Mouse (Mus musculus) liver, adult 2 months (tissue): Measurements from ENCODE around the gene Vpreb3. TPM values are rescaled to one million over a fixed set of nuclear protein-coding genes. Genes with fewer than 3 reads are reported as not detected.

Source experiments
- DNase-seq: peaks from one replicate; pipeline ENCODE4 v3.0.0-alpha.2; 2011; ENCODE audit warnings: low read depth, low spot score; ENCODE audit errors: extremely low read depth
- H3K27ac ChIP-seq: fragments of 200-500 bp; replicated peaks from 2 replicates; pipeline ENCODE4 v1.5.1; 2012; ENCODE audit warnings: low read depth, mild to moderate bottlenecking, control low read depth, inconsistent platforms, low read length; ENCODE audit not compliant: insufficient read depth
- H3K27me3 ChIP-seq: fragments of 200-500 bp; 2 replicates; pipeline ENCODE4 v1.6.1; 2012; ENCODE audit warnings: mild to moderate bottlenecking, moderate library complexity, low read length, inconsistent platforms; ENCODE audit not compliant: control insufficient read depth, insufficient read depth
- H3K36me3 ChIP-seq: fragments of 200-500 bp; 2 replicates; pipeline ENCODE4 v1.6.1; 2012; ENCODE audit warnings: low read length, inconsistent platforms; ENCODE audit not compliant: control insufficient read depth, insufficient read depth
- H3K4me1 ChIP-seq: fragments of 200-500 bp; 2 replicates; pipeline ENCODE4 v1.6.1; 2011; ENCODE audit warnings: low read length; ENCODE audit not compliant: control insufficient read depth, insufficient read depth
- H3K4me3 ChIP-seq: fragments of 200-500 bp; 2 replicates; pipeline ENCODE4 v1.5.1; 2011; ENCODE audit warnings: low read depth, mild to moderate bottlenecking, control low read depth, low read length, moderate library complexity; ENCODE audit not compliant: insufficient read depth
- H3K79me2 ChIP-seq: fragments of 200-500 bp; 2 replicates; pipeline ENCODE4 v1.6.1; 2012; ENCODE audit warnings: inconsistent platforms, mild to moderate bottlenecking, low read length, moderate library complexity; ENCODE audit not compliant: control insufficient read depth, insufficient read depth
- H3K9ac ChIP-seq: fragments of 200-500 bp; 2 replicates; pipeline ENCODE4 v1.6.1; 2012; ENCODE audit warnings: low read depth, mild to moderate bottlenecking, control low read depth, inconsistent platforms, low read length
- CTCF ChIP-seq: fragments of 200-500 bp; IDR thresholded peaks from 2 replicates; pipeline ENCODE4 v1.5.1; 2011; ENCODE audit warnings: low read depth, low read length, control low read depth
- POLR2A ChIP-seq: fragments of 200-500 bp; IDR thresholded peaks from 2 replicates; pipeline ENCODE4 v1.6.1; 2011; ENCODE audit warnings: low read length, control low read depth; ENCODE audit not compliant: insufficient read depth; ENCODE audit errors: extremely low read depth
- WGBS: fragments of 180-500 bp; shearing (Covaris S2); methylation state at CpG from one replicate; pipeline ENCODE4 v1.1.7; 2018; 5-methylcytosine and 5-hydroxymethylcytosine counted together
- polyA plus RNA-seq: library from polyadenylated mRNA; depleted of rRNA; stranded (reverse); fragments of >200 nt; gene quantifications from 2 replicates; pipeline ENCODE4 v1.2.3, GENCODE M21; 2012
- total RNA-seq: library from RNA; depleted of rRNA; stranded (reverse); fragments of >200 nt; gene quantifications from 2 replicates; pipeline ENCODE4 v1.2.3, GENCODE M21; 2014

Vpreb3 gene
- total and polyA plus RNA-seq, 2 experiments, result 0.55 to 2.0 TPM

DNA sequence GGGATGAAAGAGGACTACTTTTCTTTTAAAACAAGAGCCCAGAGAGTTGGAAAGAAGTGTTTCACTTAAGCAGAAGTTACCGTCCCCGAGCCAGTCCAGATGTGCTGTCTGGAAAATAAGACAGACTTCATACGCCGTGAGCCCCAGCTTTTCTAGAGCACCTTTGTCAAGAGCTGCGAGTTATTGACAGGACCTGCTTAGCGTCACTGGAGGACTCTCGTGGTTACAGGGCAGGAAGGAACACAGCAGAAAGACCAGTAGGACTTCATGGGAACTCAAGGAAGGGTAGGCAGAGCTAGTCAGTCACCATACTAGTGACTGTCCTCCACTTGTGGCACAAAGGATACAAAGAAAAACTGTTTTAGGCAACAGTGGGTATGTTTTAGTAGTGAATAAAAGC lies 27.3 kb upstream of the Vpreb3 start:
- Histone ChIP-seq H3K79me2 (peaks cover 17% of the 10 kb centered on the region), H3K4me3 (no peak overlapping the region), H3K27me3 (no peaks in the 10 kb centered on the region), H3K4me1 (0 out of 2 replicates have a peak, but pooled peaks cover 1% of the 10 kb centered on the region), H3K9ac (peak overlapping the region; percentile 11; the same call in 1 of the 2 replicates), H3K36me3 (0 out of 2 replicates have a peak, but pooled peaks cover 2% of the 10 kb centered on the region), H3K27ac (no peak overlapping the region)
- no peak for TF ChIP-seq CTCF
- no peak for TF ChIP-seq POLR2A
- no peak for DNase-seq
- 90% methylated on average over 7 of the region's 7 CpGs for WGBS

DNA sequence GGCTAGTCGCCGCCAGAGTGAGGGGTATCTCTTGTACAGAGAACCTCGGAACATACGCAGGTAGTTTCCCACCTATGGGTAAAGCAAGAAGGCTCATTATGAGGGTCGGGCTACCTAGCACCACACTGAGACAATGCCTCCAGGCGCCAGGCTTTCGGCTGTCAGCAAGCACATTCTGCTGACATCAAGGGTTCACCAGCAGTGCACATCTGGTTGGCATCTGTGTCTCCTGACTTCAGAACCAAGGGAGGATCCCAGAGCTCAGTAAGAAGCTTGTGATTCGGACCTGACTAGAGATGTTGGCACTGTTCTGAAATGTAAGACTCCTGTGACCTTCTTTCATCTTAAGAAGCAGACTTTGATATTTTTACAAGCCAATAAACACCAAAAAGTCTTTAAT lies 26.0 kb upstream of the Vpreb3 start:
- WGBS, result 90% methylated on average over 8 of the region's 8 CpGs
- H3K27ac ChIP-seq, result no peak overlapping the region
- 0 out of 2 replicates have a peak, but pooled peaks cover 2% of the 10 kb centered on the region for H3K36me3 ChIP-seq
- peaks cover 19% of the 10 kb centered on the region for H3K79me2 ChIP-seq
- TF ChIP-seq POLR2A (no peak), CTCF (no peak)
- DNase-seq, result no peak
- no peak overlapping the region for H3K9ac ChIP-seq
- H3K4me1 ChIP-seq, result peaks cover 6% of the 10 kb centered on the region; the same call in 1 of the 2 replicates
- H3K4me3 ChIP-seq, result no peak overlapping the region
- no peaks in the 10 kb centered on the region for H3K27me3 ChIP-seq

DNA sequence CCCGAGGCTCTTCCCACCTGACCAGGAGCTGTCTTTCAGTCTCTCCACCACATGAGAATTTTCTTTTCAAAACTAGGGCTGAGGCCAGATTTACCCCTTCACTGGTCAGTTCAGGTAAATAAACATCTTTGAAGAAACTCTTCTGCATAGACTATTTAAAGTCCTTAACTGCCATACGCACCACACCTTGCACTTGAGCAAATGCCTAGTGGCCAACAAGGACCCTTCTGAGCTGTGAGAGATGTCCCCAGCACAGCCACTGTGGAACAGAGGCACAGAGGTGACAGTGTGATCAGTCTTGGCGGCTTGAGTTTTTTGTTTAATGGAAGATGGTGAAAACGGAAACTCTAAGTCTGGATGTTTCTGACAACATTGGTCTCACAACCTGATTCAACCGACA lies 23.8 kb upstream of the Vpreb3 start:
- H3K27me3 ChIP-seq, result no peaks in the 10 kb centered on the region
- TF ChIP-seq POLR2A, result no peak
- TF ChIP-seq CTCF, result no peak
- peaks cover 21% of the 10 kb centered on the region for H3K79me2 ChIP-seq
- H3K36me3 ChIP-seq, result 0 out of 2 replicates have a peak, but pooled peaks cover 2% of the 10 kb centered on the region
- WGBS, result 89% methylated on average over 5 of the region's 5 CpGs
- H3K9ac ChIP-seq, result no peak overlapping the region
- no peak for DNase-seq
- no peak overlapping the region for H3K4me3 ChIP-seq
- peaks cover 8% of the 10 kb centered on the region for H3K4me1 ChIP-seq
- no peak overlapping the region for H3K27ac ChIP-seq

DNA sequence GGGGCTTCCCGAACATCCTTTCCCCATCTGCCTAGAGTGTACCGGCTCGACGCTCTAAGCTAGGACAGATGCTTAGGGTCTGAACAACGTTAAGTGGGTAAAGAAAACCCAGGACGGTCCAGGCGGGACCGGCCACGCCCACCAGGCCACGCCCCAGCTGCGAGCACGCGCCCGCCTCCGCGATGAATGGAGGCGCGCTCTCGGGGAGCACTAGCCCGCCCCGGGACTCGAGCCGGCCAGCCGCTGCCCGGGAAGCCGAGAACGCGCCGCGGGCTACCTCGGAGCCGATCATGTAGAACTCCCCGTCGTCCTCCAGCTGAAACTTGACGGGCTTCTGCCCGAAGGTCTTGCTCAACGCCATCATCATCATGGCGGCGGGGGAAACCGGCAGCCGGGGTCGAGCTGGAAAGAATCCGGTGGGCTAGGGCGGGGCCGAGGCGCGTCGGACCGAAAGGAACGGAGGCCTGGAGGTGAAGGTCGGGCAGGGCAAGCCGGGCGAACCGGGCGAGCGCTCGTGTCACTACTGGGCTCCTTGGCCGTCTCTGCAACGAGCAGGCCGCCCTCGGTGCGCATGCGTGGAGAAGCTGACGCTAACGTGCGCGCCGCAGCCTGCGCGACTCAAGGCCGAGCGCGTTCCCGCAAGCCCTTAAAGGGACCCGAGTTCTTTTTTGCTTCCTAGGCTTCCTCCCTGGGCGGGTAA lies 21.7 kb upstream of the Vpreb3 start, which contains the start of gene Smarcb1:
Smarcb1 (minus strand) TSS at position 592 of the 700 bp plus-strand sequence.
- H3K27ac ChIP-seq, result peak within 1 kb of the TSS; percentile 64
- TF ChIP-seq CTCF (no peak), POLR2A (0 out of 2 replicates have a peak, but pooled peaks have one; percentile 2)
- peak within 1 kb of the TSS; percentile 75 for H3K9ac ChIP-seq
- peaks cover 8% of the 10 kb centered on the region for H3K4me1 ChIP-seq
- peak; percentile 81 for DNase-seq
- H3K4me3 ChIP-seq, result peak within 1 kb of the TSS; percentile 74
- H3K79me2 ChIP-seq, result peaks cover 17% of the 10 kb centered on the region
- H3K36me3 ChIP-seq, result 0 out of 2 replicates have a peak, but pooled peaks cover 2% of the 10 kb centered on the region
- under 1% methylated on average over 76 of the region's 76 CpGs for WGBS
- no peaks in the 10 kb centered on the region for H3K27me3 ChIP-seq

DNA sequence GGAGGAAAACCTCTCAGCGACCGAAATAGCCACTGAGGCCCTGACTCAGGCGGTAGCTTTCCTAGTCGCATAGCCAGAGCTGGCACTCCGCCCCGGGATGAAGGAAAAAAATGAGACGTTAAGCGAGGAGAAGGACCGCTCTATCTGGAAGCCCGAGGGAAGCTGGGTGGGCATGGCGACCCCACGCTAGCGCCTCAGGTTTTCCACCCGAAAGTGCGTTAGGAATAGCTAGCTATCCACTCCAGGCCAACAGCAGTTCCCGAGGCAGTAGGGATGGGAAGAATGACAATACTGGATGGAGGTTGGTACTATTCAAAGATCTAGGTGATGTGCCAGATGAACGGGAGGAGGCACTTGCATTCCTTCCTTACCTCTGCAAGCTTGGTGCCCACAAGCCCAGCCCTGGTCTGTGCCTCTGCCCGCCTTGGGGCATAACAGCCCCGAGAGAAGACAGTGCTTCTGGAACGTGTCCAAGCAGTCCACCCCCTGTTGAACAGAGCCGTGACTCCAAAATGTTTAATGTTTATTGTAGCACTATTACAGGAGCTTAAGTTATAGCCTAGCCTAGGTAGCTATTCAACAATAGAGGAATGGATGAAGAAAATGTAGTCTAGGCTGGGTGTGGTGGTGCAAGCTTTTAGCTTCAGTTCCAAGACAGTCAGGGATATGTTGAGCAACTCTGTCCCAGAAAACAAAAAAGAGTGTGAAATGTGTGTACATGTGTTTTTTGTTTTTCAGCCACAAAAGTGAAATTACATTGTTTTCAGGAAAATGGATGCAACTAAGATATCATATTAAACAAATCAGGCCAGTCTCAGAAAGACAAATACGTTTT lies 20.9 kb upstream of the Vpreb3 start:
- Histone ChIP-seq H3K27ac (peak overlapping the region; percentile 61), H3K36me3 (no peaks in the 10 kb centered on the region), H3K27me3 (no peaks in the 10 kb centered on the region), H3K9ac (peak overlapping the region; percentile 74), H3K4me3 (peak overlapping the region; percentile 74), H3K79me2 (peaks cover 13% of the 10 kb centered on the region; the same call in 1 of the 2 replicates), H3K4me1 (peaks cover 8% of the 10 kb centered on the region)
- no peak for DNase-seq
- no peak for TF ChIP-seq CTCF
- TF ChIP-seq POLR2A, result no peak
- 5% methylated on average over 22 of the region's 22 CpGs for WGBS
